Mouse (Mus musculus) neural tube, embryonic 11.5 days (tissue): ENCODE data around the gene Papss2. TPM values are rescaled to one million over a fixed set of nuclear protein-coding genes. Genes with fewer than 3 reads are reported as not detected.

Experiments used
- ATAC-seq: fragments of 200-750 bp; cut with Nextera tagmentation; 2 replicates; pipeline ENCODE4 v1.8.0; 2017; ENCODE audit warnings: moderate number of reproducible peaks, mild to moderate bottlenecking, moderate TSS enrichment, moderate library complexity; ENCODE audit not compliant: insufficient read depth, low FRiP score, low TSS enrichment
- DNase-seq: peaks from one replicate; pipeline ENCODE4 v3.0.0-alpha.2; 2015; ENCODE audit warnings: low spot score
- H3K27ac ChIP-seq: fragments of 300-500 bp; sonication (generic); 2 replicates; pipeline ENCODE4 v1.5.1; 2014; ENCODE audit warnings: low read depth, mild to moderate bottlenecking, low read length
- H3K27me3 ChIP-seq: fragments of 300-500 bp; sonication (generic); 2 replicates; pipeline ENCODE4 v1.6.1; 2014; ENCODE audit warnings: mild to moderate bottlenecking, low read length, mixed read lengths; ENCODE audit not compliant: control insufficient read depth, insufficient read depth
- H3K36me3 ChIP-seq: fragments of 300-500 bp; sonication (generic); 2 replicates; pipeline ENCODE4 v1.6.1; 2014; ENCODE audit warnings: mild to moderate bottlenecking, low read length, moderate library complexity, mixed read lengths; ENCODE audit not compliant: control insufficient read depth, insufficient read depth
- H3K4me1 ChIP-seq: fragments of 300-500 bp; sonication (generic); 2 replicates; pipeline ENCODE4 v1.6.1; 2014; ENCODE audit warnings: low read length, mixed read lengths; ENCODE audit not compliant: control insufficient read depth, insufficient read depth
- H3K4me2 ChIP-seq: fragments of 300-500 bp; sonication (generic); 2 replicates; pipeline ENCODE4 v1.6.1; 2014; ENCODE audit warnings: low read depth, mild to moderate bottlenecking, moderate library complexity
- H3K4me3 ChIP-seq: fragments of 300-500 bp; sonication (generic); 2 replicates; pipeline ENCODE4 v1.5.1; 2014; ENCODE audit warnings: low read depth, low read length
- H3K9ac ChIP-seq: fragments of 300-500 bp; sonication (generic); 2 replicates; pipeline ENCODE4 v1.6.1; 2014; ENCODE audit warnings: mild to moderate bottlenecking, low read length
- H3K9me3 ChIP-seq: fragments of 300-500 bp; sonication (generic); 2 replicates; pipeline ENCODE4 v1.6.1; 2016; ENCODE audit warnings: low read length; ENCODE audit not compliant: control insufficient read depth
- WGBS: fragments of 180-500 bp; shearing (Covaris S2); extraction: QIAGEN DNeasy Blood & Tissue Kit; methylation state at CpG from one replicate; pipeline ENCODE4 v1.1.7; 2014; 5-methylcytosine and 5-hydroxymethylcytosine counted together
- polyA plus RNA-seq: library from polyadenylated mRNA; unstranded; fragments of >200 nt; fragmentation: Nextera tagmentation; extraction: Ambion mirVana; gene quantifications from 2 replicates; pipeline ENCODE4 v1.2.1, GENCODE M21; 2014

Gene Papss2
- polyA plus RNA-seq, 1 experiment from 2014 or later: 1.6 TPM

- Histone ChIP-seq H3K27me3 (no peaks in the 10 kb centered on the region), H3K27ac (no peak overlapping the region), H3K9me3 (no peaks in the 10 kb centered on the region), H3K4me3 (no peak overlapping the region), H3K4me1 (no peaks in the 10 kb centered on the region), H3K36me3 (no peaks in the 10 kb centered on the region), H3K4me2 (no peak overlapping the region), H3K9ac (no peak overlapping the region)
- DNase-seq: no peak
- no peak for ATAC-seq
- WGBS: 87% methylated on average over 6 of the region's 6 CpGs
Measured at GRCm38 (mm10) chr19:32604563-32605252, 9.1 kb downstream of the Papss2 start.

DNA sequence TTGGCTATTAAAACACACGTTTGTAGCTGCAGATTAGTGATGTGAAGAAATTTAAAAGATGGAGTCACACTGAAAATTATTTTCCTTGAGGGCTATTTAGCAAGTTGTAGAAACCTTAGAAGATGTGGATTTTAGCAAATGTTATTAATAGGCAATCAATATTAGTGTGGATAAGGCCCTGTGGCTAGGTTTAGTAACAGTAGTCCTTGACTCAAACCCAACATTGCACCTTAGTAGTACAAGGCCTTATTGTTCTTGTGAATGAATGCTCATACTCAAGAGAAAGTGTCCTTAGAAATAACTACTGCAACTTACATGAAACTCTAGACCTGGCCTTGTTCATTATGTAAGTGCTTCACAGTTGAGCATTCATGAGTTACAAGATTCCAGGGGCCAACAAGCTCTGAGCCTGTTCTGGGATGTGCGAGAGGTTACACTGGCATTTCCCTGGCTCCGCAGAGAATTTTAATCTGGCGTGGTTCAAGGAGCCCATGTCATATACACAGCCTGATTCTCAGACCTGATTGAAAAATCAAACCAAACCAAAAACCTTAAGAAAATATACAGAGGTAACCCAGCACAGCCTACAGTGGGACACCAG is 10.7 kb downstream of the Papss2 start:
- no peaks in the 10 kb centered on the region for H3K4me1 ChIP-seq
- DNase-seq: no peak
- no peak overlapping the region for H3K4me2 ChIP-seq
- no peaks in the 10 kb centered on the region for H3K36me3 ChIP-seq
- no peak for ATAC-seq
- H3K4me3 ChIP-seq: no peak overlapping the region
- no peaks in the 10 kb centered on the region for H3K9me3 ChIP-seq
- H3K9ac ChIP-seq: no peak overlapping the region
- 71% methylated on average over 4 of the region's 4 CpGs for WGBS
- H3K27me3 ChIP-seq: no peaks in the 10 kb centered on the region
- H3K27ac ChIP-seq: no peak overlapping the region

DNA sequence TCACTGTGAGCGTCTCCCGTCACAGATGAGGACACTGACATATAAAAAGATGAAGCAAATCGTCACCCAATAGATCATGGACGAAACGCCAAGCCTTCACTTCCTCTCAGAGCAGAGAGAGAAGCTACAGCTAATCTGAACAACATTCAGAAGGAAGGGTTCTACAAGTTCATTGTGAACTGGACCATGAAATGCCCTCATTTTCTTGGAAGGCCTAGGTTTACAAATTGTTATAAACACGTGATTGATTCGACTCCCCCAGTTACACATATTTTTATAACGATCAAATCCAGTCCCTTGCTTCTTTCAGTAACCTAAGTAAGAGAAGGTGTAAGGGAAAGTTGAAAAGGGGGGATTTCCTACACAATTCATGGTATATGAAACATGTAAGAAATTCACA is 11.4 kb downstream of the Papss2 start:
- DNase-seq (no peak), ATAC-seq (no peak)
- Histone ChIP-seq H3K4me2 (no peak overlapping the region), H3K36me3 (no peaks in the 10 kb centered on the region), H3K27me3 (no peaks in the 10 kb centered on the region), H3K27ac (no peak overlapping the region), H3K4me1 (no peaks in the 10 kb centered on the region), H3K9ac (no peak overlapping the region), H3K9me3 (no peaks in the 10 kb centered on the region), H3K4me3 (no peak overlapping the region)
- 77% methylated on average over 8 of the region's 8 CpGs for WGBS

DNA sequence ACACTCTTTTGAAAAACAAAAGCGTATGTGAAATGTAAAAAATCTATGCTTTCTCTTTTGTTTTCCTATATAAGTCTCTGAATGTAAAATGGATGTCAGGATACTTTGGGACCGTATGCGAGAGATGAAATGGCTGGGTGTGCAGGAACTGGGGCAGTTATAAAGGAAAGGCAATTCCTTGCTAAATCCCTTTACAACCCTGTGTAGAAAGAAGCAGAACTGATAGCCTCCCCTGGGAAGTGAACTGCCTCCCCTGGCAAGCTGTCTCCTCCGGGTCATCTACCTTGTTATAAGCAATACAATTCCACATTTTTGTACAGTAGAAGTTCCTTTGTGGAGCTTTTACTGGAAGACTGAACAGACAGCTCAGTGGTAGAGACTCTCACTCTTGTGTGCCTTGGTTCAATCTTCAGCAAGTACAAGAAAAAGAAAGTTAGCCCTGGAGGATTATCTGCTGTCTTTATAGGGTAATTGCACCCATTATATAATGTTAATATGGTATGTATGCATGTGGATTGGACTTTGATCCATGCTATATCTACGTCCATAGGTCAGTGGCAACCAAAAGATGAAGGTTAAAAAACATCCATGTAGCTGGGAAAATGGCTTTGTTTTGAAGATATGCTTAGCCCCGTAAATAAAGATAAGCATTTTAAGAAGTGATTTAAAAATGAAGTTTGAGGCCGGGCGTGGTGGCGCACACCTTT is 15.9 kb downstream of the Papss2 start:
- H3K4me2 ChIP-seq: no peak overlapping the region
- H3K4me3 ChIP-seq: no peak overlapping the region
- H3K4me1 ChIP-seq: no peaks in the 10 kb centered on the region
- DNase-seq: no peak
- no peaks in the 10 kb centered on the region for H3K27me3 ChIP-seq
- H3K27ac ChIP-seq: no peak overlapping the region
- no peak for ATAC-seq
- no peaks in the 10 kb centered on the region for H3K36me3 ChIP-seq
- H3K9me3 ChIP-seq: no peaks in the 10 kb centered on the region
- WGBS: 77% methylated on average over 9 of the region's 9 CpGs
- H3K9ac ChIP-seq: no peak overlapping the region

DNA sequence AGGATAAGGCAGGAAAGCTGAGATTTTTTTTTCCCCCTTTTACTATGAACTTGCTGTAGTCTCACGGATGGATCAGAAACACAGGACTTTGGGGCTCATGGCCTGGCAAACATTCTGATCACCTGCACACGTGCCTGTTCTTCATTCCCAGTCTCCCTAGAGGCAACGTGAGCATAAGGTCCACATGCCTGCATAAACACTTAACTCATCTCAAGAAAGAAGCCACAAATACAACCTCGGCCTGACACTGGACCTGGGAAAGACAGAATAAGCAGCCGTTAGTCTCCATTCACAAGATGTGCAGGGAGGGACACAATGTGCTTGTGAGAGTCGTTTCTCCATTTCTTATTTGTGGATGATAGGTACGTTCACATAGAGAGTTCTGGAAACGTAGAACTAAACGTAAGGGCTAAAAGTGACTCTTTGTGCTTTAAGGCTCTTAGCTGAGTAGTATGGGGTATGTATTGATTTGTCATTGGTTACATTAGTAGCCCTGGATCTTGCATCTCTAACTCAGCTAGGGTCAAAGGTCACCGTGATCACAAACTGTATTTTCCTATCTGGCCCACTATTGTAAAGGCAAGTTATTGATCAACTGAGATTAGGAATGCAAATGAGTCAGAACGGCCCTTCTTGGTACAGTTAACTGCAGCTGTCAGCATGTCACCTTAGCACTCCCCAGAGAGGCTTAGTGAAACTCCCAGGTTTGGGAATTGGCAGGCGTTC is 18.6 kb downstream of the Papss2 start:
- Histone ChIP-seq H3K9ac (no peak overlapping the region), H3K36me3 (no peaks in the 10 kb centered on the region), H3K4me1 (no peaks in the 10 kb centered on the region), H3K27me3 (no peaks in the 10 kb centered on the region), H3K4me3 (no peak overlapping the region), H3K9me3 (no peaks in the 10 kb centered on the region), H3K4me2 (no peak overlapping the region), H3K27ac (no peak overlapping the region)
- no peak for DNase-seq
- no peak for ATAC-seq
- 80% methylated on average over 12 of the region's 12 CpGs for WGBS

GRCm38 (mm10) chr19:32614772-32615099 is 19.1 kb downstream of the Papss2 start:
- Histone ChIP-seq H3K9ac (no peak overlapping the region), H3K9me3 (no peaks in the 10 kb centered on the region), H3K27ac (no peak overlapping the region), H3K36me3 (no peaks in the 10 kb centered on the region), H3K4me2 (no peak overlapping the region), H3K4me3 (no peak overlapping the region), H3K27me3 (no peaks in the 10 kb centered on the region), H3K4me1 (no peaks in the 10 kb centered on the region)
- ATAC-seq (no peak), DNase-seq (no peak)
- 71% methylated on average over 2 of the region's 2 CpGs for WGBS

GRCm38 (mm10) chr19:32616646-32617045 is 21.1 kb downstream of the Papss2 start:
- H3K4me3 ChIP-seq: no peak overlapping the region
- no peaks in the 10 kb centered on the region for H3K9me3 ChIP-seq
- ATAC-seq: no peak
- H3K36me3 ChIP-seq: no peaks in the 10 kb centered on the region
- H3K9ac ChIP-seq: no peak overlapping the region
- H3K27me3 ChIP-seq: no peaks in the 10 kb centered on the region
- 90% methylated on average over 7 of the region's 7 CpGs for WGBS
- H3K4me2 ChIP-seq: no peak overlapping the region
- H3K27ac ChIP-seq: no peak overlapping the region
- DNase-seq: no peak
- H3K4me1 ChIP-seq: no peaks in the 10 kb centered on the region

DNA sequence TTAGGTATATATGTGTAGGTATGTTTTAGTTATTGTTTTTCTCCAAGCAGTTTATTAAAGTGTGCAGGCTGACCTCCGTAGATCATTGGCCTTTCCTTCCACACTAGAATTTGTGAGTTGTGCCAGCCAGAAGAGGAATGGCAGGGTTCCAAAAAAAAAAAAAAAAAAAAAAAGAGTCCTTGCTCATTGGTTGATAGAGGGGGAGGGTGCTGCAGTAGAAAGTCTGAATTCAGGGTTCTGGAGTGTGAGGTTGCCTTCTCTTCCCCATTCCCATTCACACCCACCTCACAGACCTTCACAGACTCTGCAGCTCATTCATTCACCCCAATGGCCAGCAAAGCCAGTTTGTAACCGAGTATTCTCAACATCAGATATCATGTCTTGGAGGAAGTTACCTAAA is 24.1 kb downstream of the Papss2 start:
- no peak overlapping the region for H3K27ac ChIP-seq
- H3K9me3 ChIP-seq: no peaks in the 10 kb centered on the region
- DNase-seq (no peak), ATAC-seq (no peak)
- 81% methylated on average over 2 of the region's 2 CpGs for whole genome bisulfite sequencing
- H3K4me3 ChIP-seq: no peak overlapping the region
- no peaks in the 10 kb centered on the region for H3K27me3 ChIP-seq
- H3K9ac ChIP-seq: no peak overlapping the region
- no peak overlapping the region for H3K4me2 ChIP-seq
- no peaks in the 10 kb centered on the region for H3K4me1 ChIP-seq
- no peaks in the 10 kb centered on the region for H3K36me3 ChIP-seq
